Mouse (Mus musculus) embryonic facial prominence, embryonic 13.5 days (tissue): ENCODE data around the gene Gsg1. TPM values are rescaled to one million over a fixed set of nuclear protein-coding genes. Genes with fewer than 3 reads are reported as not detected.

Experiments
- ATAC-seq: fragments of 200-750 bp; cut with Nextera tagmentation; 2 replicates; pipeline ENCODE4 v1.8.0; 2017; ENCODE audit warnings: low read depth; ENCODE audit not compliant: insufficient number of reproducible peaks, insufficient read depth, low FRiP score, low TSS enrichment
- H3K27ac ChIP-seq: fragments of 300-500 bp; sonication (generic); 2 replicates; pipeline ENCODE4 v1.5.1; 2015; ENCODE audit warnings: moderate library complexity, mild to moderate bottlenecking, inconsistent platforms
- H3K27me3 ChIP-seq: fragments of 300-500 bp; sonication (generic); 2 replicates; pipeline ENCODE4 v1.6.1; 2015; ENCODE audit warnings: mild to moderate bottlenecking, inconsistent platforms
- H3K36me3 ChIP-seq: fragments of 300-500 bp; sonication (generic); 2 replicates; pipeline ENCODE4 v1.6.1; 2015; ENCODE audit warnings: mild to moderate bottlenecking, inconsistent platforms
- H3K4me1 ChIP-seq: fragments of 300-500 bp; sonication (generic); 2 replicates; pipeline ENCODE4 v1.6.1; 2015; ENCODE audit warnings: inconsistent platforms
- H3K4me2 ChIP-seq: fragments of 300-500 bp; sonication (generic); 2 replicates; pipeline ENCODE4 v1.6.1; 2015; ENCODE audit warnings: moderate library complexity, mild to moderate bottlenecking, inconsistent platforms
- H3K4me3 ChIP-seq: fragments of 300-500 bp; sonication (generic); 2 replicates; pipeline ENCODE4 v1.5.1; 2015; ENCODE audit warnings: mild to moderate bottlenecking, inconsistent platforms
- H3K9ac ChIP-seq: fragments of 300-500 bp; sonication (generic); 2 replicates; pipeline ENCODE4 v1.6.1; 2015; ENCODE audit warnings: mild to moderate bottlenecking, inconsistent platforms
- H3K9me3 ChIP-seq: fragments of 300-500 bp; sonication (generic); 2 replicates; pipeline ENCODE4 v1.6.1; 2016; ENCODE audit warnings: inconsistent platforms
- WGBS: fragments of 180-500 bp; shearing (Covaris S2); methylation state at CpG from one replicate; pipeline ENCODE4 v1.1.7; 2015; ENCODE audit warnings: mixed read lengths; 5-methylcytosine and 5-hydroxymethylcytosine counted together
- polyA plus RNA-seq: library from polyadenylated mRNA; unstranded; fragments of >200 nt; fragmentation: Nextera tagmentation; extraction: Ambion mirVana; gene quantifications from 2 replicates; pipeline ENCODE4 v1.2.1, GENCODE M21; 2015

The Gsg1 gene
- polyA plus RNA-seq, 1 experiment from 2014 or later: 0.65 TPM

- Histone ChIP-seq H3K4me1 (peaks cover 11% of the 10 kb centered on the region), H3K9me3 (no peaks in the 10 kb centered on the region), H3K27ac (no peak overlapping the region), H3K36me3 (no peaks in the 10 kb centered on the region), H3K4me3 (no peak overlapping the region), H3K4me2 (no peak overlapping the region), H3K9ac (no peak overlapping the region), H3K27me3 (no peaks in the 10 kb centered on the region)
- no peak for ATAC-seq
- WGBS: 86% methylated on average over 6 of the region's 6 CpGs
These were observed 51.5 kb downstream of the Gsg1 start for GRCm38 (mm10) chr6:135202668-135203067.

GRCm38 (mm10) chr6:135200122-135200957 lies 53.8 kb downstream of the Gsg1 start:
- no peaks in the 10 kb centered on the region for H3K36me3 ChIP-seq
- no peak overlapping the region for H3K27ac ChIP-seq
- H3K9ac ChIP-seq: no peak overlapping the region
- no peaks in the 10 kb centered on the region for H3K27me3 ChIP-seq
- H3K4me1 ChIP-seq: peaks cover 14% of the 10 kb centered on the region
- ATAC-seq: no peak
- H3K4me3 ChIP-seq: no peak overlapping the region
- 82% methylated on average over 16 of the region's 16 CpGs for WGBS
- H3K4me2 ChIP-seq: no peak overlapping the region
- H3K9me3 ChIP-seq: no peaks in the 10 kb centered on the region

DNA sequence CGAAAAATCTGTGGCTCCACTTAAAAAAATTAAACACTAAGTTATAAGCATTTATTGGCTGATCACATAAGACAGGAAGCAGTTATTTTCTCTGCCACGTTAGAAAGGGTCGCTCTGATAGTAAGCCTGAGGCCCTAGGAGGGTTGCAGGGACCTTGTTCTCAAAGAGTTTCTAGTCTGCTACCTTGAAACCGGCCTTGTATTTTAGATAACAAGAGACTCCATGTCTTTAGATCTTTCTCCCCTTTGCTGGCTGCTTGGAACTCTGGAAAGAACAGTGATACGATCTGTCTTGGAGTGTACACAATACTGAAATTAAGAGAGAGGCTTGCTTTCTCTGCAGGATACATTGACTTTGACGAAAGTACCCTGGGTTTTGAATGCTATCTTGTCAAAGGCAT lies 55.4 kb downstream of the Gsg1 start:
- no peak for ATAC-seq
- Histone ChIP-seq H3K27me3 (no peaks in the 10 kb centered on the region), H3K4me2 (peak overlapping the region; percentile 88), H3K9ac (0 out of 2 replicates have a peak overlapping the region, but pooled peaks have one; percentile 86), H3K27ac (no peak overlapping the region), H3K9me3 (no peaks in the 10 kb centered on the region), H3K36me3 (no peaks in the 10 kb centered on the region), H3K4me3 (peak overlapping the region; percentile 84), H3K4me1 (peaks cover 14% of the 10 kb centered on the region)
- 43% methylated on average over 6 of the region's 6 CpGs for WGBS

GRCm38 (mm10) chr6:135197921-135198532 lies 56.1 kb downstream of the Gsg1 start, which contains the start of the genes Fam234b and Hebp1:
Gene Fam234b (plus strand): TSS chr6:135197977.
Gene Hebp1 (minus strand): TSS chr6:135198022.
- H3K9ac ChIP-seq: peak within 1 kb of the TSS; percentile 86
- peak within 1 kb of the TSS; percentile 88 for H3K4me2 ChIP-seq
- H3K9me3 ChIP-seq: no peaks in the 10 kb centered on the region
- WGBS: under 1% methylated on average over 52 of the region's 52 CpGs
- peak; percentile 76 for ATAC-seq
- peak within 1 kb of the TSS; percentile 84 for H3K4me3 ChIP-seq
- no peaks in the 10 kb centered on the region for H3K27me3 ChIP-seq
- peaks cover 14% of the 10 kb centered on the region for H3K4me1 ChIP-seq
- no peaks in the 10 kb centered on the region for H3K36me3 ChIP-seq
- H3K27ac ChIP-seq: no peak within 1 kb of the TSS

DNA sequence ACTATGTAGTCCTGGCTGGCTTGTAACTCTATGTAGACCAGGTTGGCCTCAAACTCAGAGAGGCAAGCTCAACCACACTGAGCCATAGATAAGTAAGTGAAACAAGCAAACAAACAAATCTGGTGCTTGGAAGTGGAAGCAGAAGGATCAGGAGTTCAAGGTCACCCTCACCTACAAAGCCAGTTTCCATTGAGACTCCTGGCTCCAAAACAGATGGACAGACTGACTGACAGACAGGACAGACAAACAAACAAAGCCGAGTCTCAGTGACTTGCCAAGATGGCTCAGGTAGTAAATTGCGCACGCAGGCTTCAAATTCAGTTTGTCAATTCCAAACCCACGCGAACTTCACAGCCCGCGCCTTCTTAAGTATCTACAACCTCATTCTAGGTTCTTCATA lies 56.7 kb downstream of the Gsg1 start:
- H3K27ac ChIP-seq: no peak overlapping the region
- WGBS: 17% methylated on average over 7 of the region's 7 CpGs
- H3K9me3 ChIP-seq: no peaks in the 10 kb centered on the region
- peak overlapping the region; percentile 88 for H3K4me2 ChIP-seq
- peaks cover 14% of the 10 kb centered on the region for H3K4me1 ChIP-seq
- H3K9ac ChIP-seq: peak overlapping the region; percentile 86
- H3K27me3 ChIP-seq: no peaks in the 10 kb centered on the region
- no peak for ATAC-seq
- peak overlapping the region; percentile 84 for H3K4me3 ChIP-seq
- H3K36me3 ChIP-seq: no peaks in the 10 kb centered on the region

- no peak overlapping the region for H3K4me3 ChIP-seq
- no peak overlapping the region for H3K27ac ChIP-seq
- no peaks in the 10 kb centered on the region for H3K27me3 ChIP-seq
- ATAC-seq: no peak
- H3K4me2 ChIP-seq: no peak overlapping the region
- no peaks in the 10 kb centered on the region for H3K36me3 ChIP-seq
- peaks cover 14% of the 10 kb centered on the region for H3K4me1 ChIP-seq
- 78% methylated on average over 8 of the region's 8 CpGs for WGBS
- no peaks in the 10 kb centered on the region for H3K9me3 ChIP-seq
- no peak overlapping the region for H3K9ac ChIP-seq
These were observed 57.4 kb downstream of the Gsg1 start for GRCm38 (mm10) chr6:135196707-135197106.

DNA sequence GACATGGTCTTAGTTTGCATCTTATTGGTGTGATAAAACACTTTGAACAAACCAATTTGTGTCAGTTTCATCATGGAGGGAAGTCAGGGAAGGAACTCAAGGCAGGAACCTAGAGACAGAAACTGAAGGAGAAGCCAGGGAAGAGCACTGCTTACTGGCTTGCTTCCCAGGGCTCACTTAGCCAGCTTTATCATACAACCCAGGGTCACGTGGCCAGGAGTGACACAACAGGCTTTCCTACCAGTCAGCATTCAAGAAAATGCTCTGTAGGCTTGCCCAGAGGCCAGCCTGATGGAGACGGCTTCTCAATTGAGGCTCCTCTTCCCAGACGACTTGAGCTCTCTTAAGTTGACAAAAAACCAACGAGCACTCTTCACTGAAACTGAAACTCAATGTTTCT lies 59.2 kb downstream of the Gsg1 start:
- Histone ChIP-seq H3K9me3 (no peaks in the 10 kb centered on the region), H3K36me3 (no peaks in the 10 kb centered on the region), H3K4me2 (no peak overlapping the region), H3K9ac (no peak overlapping the region), H3K27ac (no peak overlapping the region), H3K27me3 (no peaks in the 10 kb centered on the region), H3K4me3 (no peak overlapping the region), H3K4me1 (peaks cover 14% of the 10 kb centered on the region)
- 68% methylated on average over 4 of the region's 4 CpGs for WGBS
- ATAC-seq: no peak

DNA sequence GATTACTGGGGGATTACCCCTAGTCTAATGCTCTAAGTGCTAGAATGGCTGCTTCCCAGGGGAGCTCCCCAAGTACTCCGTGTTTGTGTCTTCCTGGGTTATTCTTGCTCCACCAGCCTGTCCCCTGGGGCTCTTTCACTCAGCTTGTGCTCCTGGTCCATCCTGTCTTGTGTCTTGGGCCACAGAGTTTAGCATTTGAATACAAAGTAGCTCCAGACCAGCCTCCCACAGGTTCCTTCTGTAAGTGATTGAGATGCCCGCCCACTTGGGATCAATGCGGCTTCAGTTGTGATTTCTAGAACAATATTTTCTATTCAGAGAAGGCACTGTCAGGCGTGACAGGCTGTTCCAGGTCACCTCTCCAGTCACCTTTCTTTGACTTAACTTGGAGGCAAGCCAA lies 60.4 kb downstream of the Gsg1 start:
- no peak for ATAC-seq
- 27% methylated on average over 4 of the region's 4 CpGs for WGBS

DNA sequence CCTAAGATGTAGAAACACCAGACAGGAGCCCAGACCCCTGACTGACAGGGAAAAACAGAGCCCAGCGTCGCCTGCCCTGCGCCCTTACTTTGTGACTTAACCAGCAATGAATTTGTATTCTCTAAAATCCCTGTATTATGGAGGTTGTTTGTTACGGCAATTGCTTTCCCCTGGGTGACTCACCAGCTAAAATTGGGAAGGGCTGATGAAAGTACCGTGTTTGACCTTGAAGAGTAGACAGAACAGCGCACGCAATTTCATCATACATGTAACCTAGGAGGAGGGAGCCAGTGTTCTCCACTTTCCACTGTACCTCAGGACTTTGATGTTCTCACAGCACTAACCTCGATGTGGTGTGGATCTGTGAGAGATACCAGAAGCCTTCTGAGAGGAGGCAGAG lies 61.2 kb downstream of the Gsg1 start:
- Histone ChIP-seq H3K4me3 (no peak overlapping the region), H3K4me2 (no peak overlapping the region), H3K4me1 (peaks cover 4% of the 10 kb centered on the region), H3K27ac (no peak overlapping the region), H3K9me3 (no peaks in the 10 kb centered on the region), H3K27me3 (no peaks in the 10 kb centered on the region), H3K36me3 (no peaks in the 10 kb centered on the region), H3K9ac (no peak overlapping the region)
- 69% methylated on average over 8 of the region's 8 CpGs for WGBS
- no peak for ATAC-seq

More for the DNA sequence above, 60.4 kb downstream of the Gsg1 start:
- H3K4me2 ChIP-seq: no peak overlapping the region
- peaks cover 9% of the 10 kb centered on the region for H3K4me1 ChIP-seq
- no peaks in the 10 kb centered on the region for H3K27me3 ChIP-seq
- H3K9me3 ChIP-seq: no peaks in the 10 kb centered on the region
- H3K36me3 ChIP-seq: no peaks in the 10 kb centered on the region
- no peak overlapping the region for H3K9ac ChIP-seq
- H3K4me3 ChIP-seq: no peak overlapping the region
- no peak overlapping the region for H3K27ac ChIP-seq

- 77% methylated on average over 1 of the region's 1 CpGs for WGBS
- Histone ChIP-seq H3K4me2 (no peak overlapping the region), H3K4me1 (no peaks in the 10 kb centered on the region), H3K27ac (no peak overlapping the region), H3K4me3 (no peak overlapping the region), H3K9ac (no peak overlapping the region), H3K9me3 (no peaks in the 10 kb centered on the region), H3K27me3 (no peaks in the 10 kb centered on the region), H3K36me3 (no peaks in the 10 kb centered on the region)
- no peak for ATAC-seq
These were observed 62.2 kb downstream of the Gsg1 start for GRCm38 (mm10) chr6:135191906-135192305.

- no peak overlapping the region for H3K4me3 ChIP-seq
- no peak overlapping the region for H3K4me2 ChIP-seq
- H3K36me3 ChIP-seq: no peaks in the 10 kb centered on the region
- H3K9me3 ChIP-seq: no peaks in the 10 kb centered on the region
- H3K27ac ChIP-seq: no peak overlapping the region
- no peak for ATAC-seq
- H3K9ac ChIP-seq: no peak overlapping the region
- no peaks in the 10 kb centered on the region for H3K4me1 ChIP-seq
- WGBS: 66% methylated on average over 6 of the region's 6 CpGs
- H3K27me3 ChIP-seq: no peaks in the 10 kb centered on the region
These were observed 64.0 kb downstream of the Gsg1 start for GRCm38 (mm10) chr6:135190122-135190521.

- 64% methylated on average over 4 of the region's 4 CpGs for WGBS
- ATAC-seq: no peak
- no peaks in the 10 kb centered on the region for H3K9me3 ChIP-seq
- no peaks in the 10 kb centered on the region for H3K4me1 ChIP-seq
- H3K4me3 ChIP-seq: no peak overlapping the region
- no peak overlapping the region for H3K27ac ChIP-seq
- no peaks in the 10 kb centered on the region for H3K27me3 ChIP-seq
- no peak overlapping the region for H3K9ac ChIP-seq
- H3K36me3 ChIP-seq: no peaks in the 10 kb centered on the region
- no peak overlapping the region for H3K4me2 ChIP-seq
These were observed 65.5 kb downstream of the Gsg1 start for GRCm38 (mm10) chr6:135188629-135189028.
